Mouse (Mus musculus): ENCODE results near the gene Pou6f2. TPM values are rescaled to one million over a fixed set of nuclear protein-coding genes. Genes with fewer than 3 reads are reported as not detected.

Gene Pou6f2
- total RNA-seq, 2 experiments from 2014 or later: not detected

DNA sequence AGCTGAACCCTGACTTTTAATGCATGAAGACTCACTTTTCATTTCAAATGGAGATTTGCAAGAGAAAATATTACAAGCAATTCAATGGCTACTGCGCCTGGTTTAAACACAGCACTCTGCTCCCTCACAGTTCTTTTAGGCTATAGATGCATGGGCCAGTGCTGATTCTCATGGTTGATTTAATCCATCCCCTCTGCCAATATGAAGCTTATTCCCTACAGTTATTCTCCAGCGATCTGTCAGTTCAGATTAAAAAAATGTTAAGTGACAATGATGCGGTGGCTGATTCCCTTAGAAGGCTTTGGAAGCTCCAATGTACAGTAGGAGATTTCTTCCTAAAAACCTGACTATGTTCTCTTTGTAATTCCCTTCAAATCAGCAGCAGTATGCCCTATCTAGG lies 144.4 kb downstream of the Pou6f2 start:
- ATAC-seq (replicated peaks; ENCODE audit: poor library complexity, severe bottlenecking): no peak

DNA sequence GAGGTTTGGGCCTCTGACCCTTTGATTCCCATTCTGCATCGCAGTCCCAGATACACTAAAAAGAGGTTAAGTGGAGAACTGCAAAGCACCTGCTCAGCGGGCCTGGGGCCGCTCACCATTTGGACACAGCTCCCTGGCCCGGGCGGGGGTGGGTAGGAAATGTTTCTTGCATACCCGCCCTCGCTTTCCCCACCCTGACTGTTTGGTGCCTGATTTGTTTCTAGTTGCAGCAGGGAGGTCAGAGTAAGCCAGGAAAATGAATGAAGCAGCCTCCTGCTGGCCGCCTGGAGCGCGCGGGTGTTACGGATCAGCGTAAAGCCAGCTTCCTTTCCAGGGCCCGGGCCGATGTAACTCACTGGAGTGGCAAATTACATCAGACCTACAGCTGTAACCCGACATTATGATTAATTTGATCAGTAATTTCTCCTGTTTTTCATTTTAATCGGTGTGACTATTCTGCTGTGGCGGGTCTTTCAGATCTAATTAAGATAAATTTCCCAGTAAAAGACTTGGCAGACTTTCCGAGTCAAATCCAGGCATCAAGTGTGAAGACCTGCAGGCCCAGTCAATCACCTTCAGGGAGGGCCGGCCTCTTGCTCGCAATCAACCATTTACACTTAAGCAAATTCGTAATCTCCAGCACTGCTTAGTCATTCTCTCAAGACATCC lies 178.8 kb downstream of the Pou6f2 start:
- ATAC-seq (replicated peaks; ENCODE audit: poor library complexity, severe bottlenecking): no peak

DNA sequence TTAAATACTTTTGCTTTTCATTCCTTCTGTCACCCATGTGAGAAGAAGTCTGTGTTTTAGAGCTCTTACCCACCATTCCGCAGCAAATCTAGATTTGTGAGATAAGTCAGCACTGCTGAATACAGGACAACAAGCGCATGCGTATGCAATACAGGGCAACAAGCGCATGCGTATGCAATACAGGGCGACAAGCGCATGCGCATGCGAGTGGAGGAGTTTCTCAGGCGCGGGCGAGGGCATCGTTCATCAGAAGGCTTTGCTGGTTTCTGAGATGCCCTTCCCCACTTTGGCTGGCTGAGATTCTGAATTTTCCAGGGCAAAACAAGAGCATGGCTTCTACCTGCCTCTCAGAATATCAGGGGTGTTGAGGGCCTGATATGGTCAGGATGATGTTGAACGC lies 186.2 kb downstream of the Pou6f2 start:
- no peak for ATAC-seq (replicated peaks; ENCODE audit: poor library complexity, severe bottlenecking)

DNA sequence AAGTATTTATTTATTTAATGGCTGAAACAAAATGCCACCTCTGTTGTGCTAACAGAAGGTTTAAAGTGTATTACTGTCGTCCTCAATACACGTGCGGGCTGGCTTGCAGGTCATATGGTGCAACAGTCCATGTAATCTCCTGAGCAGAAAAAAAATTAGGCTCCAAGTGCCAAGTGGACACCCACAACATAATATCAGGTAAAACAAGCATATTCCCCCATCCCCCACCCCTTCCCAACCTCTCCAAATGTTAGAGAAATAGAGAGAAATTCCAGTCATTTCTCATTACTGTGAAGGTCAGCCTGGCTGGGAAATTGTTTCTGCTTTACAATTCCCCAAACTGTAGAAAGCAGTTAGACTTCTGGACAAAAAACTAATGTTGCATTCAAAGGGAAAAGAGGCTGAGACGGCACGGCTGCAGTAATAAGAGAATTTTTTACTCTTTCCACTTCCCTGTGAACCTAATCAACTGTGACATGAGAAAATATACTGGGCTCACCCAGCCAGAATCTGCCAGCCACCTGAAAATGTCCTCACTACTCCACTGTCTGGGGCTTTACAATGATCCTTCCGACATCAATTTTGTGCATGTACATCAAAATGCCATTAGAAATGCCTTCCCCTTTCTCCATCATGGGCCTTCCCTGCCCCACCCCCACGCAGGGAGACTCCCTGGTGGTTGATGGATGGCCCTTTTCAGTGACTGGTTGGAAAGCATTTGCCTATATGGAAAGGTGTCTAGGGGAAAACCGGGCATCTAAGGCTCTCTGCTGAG lies 192.8 kb downstream of the Pou6f2 start:
- ATAC-seq (replicated peaks; ENCODE audit: poor library complexity, severe bottlenecking): no peak

DNA sequence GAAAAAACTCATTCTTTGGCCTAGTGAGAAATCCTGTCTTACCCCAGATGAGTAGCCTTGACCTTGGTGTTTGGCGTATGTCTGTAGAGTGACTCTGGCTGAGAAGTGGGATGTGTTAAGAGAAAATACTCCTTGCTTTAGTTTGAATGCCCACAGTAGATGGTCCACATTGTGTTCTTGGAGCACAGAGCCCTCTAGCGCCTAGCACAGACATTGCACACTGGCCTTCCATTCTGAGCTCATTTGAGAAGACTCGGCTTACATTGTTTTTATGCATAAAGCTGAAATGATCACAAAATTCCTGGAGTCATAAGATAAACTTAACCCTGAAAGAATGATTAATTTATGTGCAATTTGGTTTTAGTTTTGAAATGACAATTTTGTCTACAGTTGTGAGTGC lies 223.5 kb downstream of the Pou6f2 start:
- ATAC-seq (replicated peaks; ENCODE audit: poor library complexity, severe bottlenecking): no peak

DNA sequence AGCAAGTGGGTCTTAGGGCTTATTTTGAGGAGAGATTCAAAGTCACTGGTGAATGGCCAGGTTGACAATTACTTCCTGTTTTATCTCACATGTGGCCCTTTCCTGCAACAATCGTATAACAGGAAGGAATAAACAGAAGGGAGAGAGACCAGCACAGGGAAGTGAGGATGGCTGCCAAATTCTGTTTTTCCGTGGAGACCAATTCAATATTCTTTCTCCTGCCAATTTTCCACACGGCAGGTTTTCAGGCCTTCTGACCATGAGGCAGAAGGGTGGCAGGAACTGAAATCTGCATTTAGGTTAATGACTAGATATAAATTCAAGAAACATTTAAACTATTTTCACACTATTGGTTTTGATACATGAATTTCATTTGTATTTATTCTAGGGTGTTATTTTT lies 224.5 kb downstream of the Pou6f2 start:
- no peak for ATAC-seq (replicated peaks; ENCODE audit: poor library complexity, severe bottlenecking)

DNA sequence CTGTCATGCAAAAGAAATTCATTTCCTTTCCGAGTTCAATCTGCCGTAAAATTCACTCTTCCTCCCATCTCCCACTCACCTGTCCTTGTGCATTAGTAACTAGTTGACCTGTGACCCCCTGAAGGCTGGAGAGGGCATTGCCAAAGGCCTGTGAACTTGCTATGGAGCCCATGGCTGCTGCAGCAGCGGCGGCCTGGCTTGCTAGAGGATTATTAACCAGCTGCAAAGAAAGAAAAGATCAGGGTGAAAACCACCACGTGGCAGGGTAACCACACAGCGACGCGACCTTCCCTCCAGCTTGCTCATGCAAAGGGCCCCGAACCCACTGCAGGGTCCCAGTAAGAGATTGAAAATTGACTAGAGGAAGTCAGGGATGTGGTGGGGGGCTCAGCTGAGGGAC lies 225.2 kb downstream of the Pou6f2 start:
- no peak for ATAC-seq (replicated peaks; ENCODE audit: poor library complexity, severe bottlenecking)

DNA sequence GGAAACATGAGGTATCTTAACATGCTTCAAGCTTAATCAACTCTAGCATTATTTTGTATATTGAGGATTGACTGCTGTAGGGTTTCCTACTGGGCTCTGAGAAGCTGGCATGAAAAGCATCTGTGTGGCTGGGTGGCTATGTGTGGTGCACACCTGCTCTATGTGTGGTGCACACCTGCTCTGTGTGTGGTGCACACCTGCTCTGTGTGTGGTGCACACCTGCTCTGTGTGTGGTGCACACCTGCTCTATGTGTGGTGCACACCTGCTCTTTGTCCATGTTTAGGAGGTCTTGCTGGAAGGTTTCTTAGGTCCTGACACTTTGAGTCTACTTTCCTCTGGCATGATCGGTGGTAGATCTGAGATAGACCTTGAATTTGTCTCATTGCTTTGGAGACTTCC lies 233.3 kb downstream of the Pou6f2 start:
- no peak for ATAC-seq (replicated peaks; ENCODE audit: poor library complexity, severe bottlenecking)

DNA sequence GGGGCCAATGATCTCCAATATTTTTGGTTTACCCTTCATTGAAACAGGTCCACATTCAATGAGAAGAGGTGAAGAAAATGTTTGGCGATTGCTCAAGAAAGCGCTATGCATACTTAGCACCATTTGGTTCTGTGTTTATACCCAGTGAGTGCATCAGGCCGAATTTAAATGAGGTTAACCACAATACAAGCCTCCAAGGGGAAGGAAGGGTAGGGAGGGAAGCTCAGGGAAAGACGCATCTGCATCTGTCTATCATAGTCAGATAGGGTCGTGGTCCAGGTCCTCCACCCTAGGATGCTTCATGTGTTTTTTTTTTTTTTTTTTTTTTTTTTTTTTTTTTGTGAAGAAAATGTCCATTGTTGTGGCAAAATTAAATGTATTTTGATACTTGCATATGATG lies 236.9 kb downstream of the Pou6f2 start:
- ATAC-seq (replicated peaks; ENCODE audit: poor library complexity, severe bottlenecking): no peak

DNA sequence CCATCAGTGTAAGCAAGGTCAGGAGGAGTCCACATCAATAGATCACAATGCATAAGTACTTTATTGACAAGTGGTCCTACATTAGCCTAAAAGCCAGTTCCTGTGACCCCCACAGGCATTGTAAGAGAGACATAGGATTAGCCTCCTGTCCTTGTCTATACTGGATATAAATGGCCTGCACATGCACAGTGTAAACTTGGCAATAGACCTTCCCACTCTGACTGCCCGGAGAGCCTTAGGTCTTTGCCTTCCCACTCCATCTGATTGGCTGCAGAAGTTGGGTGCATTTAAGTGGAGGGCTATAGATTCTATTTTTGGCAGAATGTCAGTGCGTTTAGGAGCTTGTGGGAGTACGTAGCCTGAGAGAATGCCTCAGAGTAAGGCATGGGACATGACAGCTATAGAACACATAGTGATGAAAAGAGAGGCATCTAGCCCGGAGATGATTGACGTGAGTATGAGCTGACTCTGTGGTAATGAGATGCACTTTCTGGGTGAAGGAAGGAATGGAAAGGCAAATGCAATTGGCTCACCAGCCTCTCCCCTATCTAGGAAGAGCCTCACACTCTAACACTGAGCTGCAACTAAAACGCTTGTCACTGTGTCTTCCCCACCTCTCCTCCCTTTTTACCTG lies 243.4 kb downstream of the Pou6f2 start:
- no peak for ATAC-seq (replicated peaks; ENCODE audit: poor library complexity, severe bottlenecking)

DNA sequence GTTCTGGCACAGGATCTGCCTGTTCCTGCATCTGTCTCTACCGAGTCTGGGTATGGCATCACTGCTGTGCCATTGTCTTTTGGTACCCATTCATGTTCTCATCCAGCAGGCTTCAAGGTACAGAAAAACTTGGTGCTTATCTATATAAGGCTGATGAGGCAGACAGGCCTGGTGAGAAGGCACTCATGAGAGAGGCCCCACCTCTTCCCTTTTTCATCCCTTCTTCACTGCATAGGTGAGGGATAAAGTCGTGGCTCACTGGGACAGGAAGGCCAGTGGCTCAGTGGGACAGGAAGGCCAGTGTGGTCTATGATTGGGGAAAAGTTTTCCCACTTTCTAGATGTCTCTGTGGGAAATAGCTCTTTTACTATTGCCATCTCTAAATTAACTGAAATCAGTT lies 263.8 kb downstream of the Pou6f2 start:
- ATAC-seq (replicated peaks; ENCODE audit: poor library complexity, severe bottlenecking): no peak

DNA sequence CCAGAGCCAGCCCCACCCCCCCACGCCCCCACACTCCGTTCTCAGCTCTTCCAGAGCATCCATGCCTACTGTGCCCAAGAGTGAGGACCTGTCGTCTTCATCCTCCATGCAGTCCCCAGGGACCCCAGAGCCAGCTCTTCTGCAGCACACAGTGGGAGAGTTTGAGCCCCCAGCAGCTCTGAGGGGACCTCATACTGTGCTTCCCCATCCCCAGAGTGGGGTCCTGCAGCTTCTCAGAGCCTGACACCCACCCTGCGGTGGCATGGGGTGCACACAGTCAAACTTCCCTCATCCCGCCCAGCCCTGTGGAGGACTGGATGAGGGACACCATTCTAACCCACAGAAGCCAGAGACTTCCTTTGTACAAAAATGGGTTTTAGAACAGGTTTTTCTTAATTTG lies 264.3 kb downstream of the Pou6f2 start:
- no peak for ATAC-seq (replicated peaks; ENCODE audit: poor library complexity, severe bottlenecking)

DNA sequence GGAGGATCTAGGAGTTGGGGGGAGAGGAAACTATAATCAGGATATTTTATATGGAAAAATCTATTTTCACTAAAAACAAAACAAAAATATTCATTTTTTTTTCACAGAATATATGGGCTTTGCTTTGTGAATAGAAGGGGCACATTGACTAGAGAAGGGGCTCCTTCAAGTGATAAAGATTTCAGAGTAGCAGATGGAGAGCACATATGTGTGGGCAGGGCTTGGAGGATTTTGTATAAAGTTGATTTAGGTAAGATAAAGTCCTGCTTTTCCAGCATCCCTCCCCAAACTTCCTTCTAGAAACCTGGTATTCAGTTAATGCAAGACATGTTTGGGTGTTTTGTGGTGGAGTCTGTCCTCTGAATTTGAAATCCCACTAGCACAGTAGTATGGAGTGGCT lies 266.2 kb downstream of the Pou6f2 start:
- no peak for ATAC-seq (replicated peaks; ENCODE audit: poor library complexity, severe bottlenecking)

DNA sequence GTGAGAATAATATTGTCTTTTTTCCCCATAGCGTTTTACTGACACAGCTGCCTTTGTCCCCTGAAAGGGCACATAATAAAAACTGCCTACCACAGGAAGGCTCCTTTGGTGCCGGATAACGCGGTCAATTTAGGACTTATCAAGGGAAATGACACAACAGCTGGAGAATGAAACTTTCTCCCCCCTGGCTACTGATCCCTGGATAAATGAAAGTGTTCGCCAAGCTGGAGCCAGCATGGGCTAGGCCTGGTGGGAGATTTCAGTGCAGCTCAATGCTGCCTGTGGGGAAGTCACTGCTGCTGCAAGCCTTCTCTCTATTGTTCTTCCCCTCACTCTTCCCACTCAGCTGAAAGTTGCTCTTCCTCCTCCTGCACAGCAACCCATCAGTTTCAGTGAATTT lies 267.8 kb downstream of the Pou6f2 start:
- ATAC-seq (replicated peaks; ENCODE audit: poor library complexity, severe bottlenecking): no peak

DNA sequence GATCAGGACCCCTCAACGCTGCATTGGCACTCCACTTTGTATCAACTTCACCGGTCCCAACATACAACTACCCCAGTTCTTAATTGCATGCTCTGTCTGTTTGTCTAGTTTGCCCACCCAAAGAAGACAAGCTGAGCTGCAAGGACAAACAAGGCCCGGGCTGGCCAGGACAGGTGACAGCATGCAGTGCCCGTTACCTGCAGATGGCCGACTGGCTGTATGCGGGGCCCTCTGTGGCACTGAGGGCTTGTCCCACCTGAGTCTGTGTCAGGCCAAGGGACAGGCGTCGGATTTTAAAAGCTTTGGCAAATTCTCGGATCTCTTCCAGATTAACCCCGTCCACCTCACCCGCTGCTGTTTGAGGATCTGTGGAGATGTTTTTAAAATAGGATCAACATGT lies 268.7 kb downstream of the Pou6f2 start:
- no peak for ATAC-seq (replicated peaks; ENCODE audit: poor library complexity, severe bottlenecking)

DNA sequence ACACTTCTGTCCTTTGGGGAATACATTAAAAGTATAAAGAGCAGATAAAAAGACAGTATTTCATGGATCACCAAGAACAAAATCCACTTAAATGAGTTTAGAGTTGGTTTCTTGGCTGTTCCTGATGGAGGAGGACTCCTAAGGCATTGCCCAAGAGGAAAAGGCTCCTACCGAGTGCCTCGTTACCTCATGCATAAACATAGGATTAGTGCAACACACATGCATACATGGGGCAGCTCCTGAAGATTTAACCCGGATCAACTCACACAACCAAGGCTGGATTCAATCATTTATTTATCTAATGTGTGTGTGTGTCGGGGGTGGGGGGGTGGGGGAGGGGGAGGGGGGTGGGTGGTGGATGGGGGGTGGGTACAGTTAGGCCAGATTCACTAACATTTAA lies 269.4 kb downstream of the Pou6f2 start:
- ATAC-seq (replicated peaks; ENCODE audit: poor library complexity, severe bottlenecking): no peak

DNA sequence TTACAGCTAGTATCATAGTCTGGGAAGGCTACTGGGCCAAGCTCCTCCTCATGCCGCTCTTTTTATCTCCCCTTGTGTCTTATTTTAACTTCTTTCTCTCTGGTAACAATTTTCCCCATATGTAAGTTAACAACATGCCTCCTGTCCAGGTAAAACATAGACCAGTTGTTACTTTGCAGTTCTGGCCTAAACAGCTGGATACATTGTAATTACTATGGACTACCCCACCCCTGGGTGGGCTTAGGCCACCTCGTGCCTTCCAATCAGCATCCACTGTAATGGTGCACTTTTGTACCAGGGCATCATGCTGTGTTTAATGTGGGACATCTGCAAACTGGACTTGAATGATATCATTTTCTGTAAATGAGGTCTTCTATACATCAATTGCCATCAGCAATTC lies 271.4 kb downstream of the Pou6f2 start:
- ATAC-seq (replicated peaks; ENCODE audit: poor library complexity, severe bottlenecking): no peak

DNA sequence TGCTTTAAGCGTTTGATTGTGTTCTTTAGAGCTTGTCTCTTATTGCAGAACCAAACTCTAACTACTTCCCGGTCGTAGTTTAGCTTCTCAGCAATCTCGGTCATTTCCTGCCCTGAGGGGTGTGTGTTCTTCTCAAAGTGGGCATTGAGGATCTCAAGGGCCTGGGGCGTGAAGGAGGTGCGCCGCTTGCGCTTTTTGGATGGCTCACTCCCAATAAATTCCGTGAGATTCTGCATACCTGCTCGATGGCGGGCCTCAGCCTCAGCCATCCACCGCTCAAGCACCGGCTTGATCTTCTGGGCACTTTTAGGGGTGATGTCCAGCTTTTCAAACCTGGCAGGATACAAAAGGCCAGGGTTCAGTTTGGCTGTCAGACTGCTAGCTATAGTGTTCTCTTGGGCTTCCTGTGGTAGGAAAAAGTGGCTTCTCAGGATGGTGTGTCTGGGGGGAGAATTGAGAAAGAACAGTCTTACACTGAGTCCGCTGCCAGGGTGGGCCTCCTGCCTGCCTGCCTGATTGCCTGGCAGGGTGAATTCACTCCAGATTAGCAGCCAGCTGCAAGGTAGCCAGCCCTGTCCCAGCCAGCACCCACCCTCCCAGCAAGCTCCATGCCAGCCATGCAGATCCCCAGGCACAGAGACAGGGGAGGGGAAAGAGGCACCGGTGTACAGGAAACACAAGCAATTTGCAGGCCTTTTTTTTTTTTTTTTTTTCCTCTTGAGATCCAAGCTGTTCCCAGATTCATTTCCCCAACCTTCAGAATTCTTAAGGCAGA lies 272.1 kb downstream of the Pou6f2 start:
- ATAC-seq (replicated peaks; ENCODE audit: poor library complexity, severe bottlenecking): no peak

DNA sequence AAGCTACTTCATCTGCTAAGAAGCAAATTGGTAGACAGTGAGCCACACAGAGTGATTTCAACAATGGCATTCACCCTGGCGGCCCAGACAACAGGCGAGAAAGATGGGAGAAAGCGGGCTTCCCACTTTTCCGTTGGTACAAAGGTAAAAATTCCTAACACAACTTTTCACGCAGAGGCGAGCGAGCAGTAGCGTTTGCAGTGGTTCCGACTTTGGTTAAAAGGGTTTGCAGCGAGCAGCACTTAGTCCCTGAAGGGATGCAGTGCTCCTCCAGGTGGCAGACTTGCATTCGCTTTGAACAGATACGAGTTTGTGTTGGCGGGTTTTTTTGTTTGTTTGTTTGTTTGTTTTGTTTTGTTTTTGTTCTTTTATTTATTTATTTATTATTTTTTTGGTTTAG lies 273.1 kb downstream of the Pou6f2 start:
- no peak for ATAC-seq (replicated peaks; ENCODE audit: poor library complexity, severe bottlenecking)

DNA sequence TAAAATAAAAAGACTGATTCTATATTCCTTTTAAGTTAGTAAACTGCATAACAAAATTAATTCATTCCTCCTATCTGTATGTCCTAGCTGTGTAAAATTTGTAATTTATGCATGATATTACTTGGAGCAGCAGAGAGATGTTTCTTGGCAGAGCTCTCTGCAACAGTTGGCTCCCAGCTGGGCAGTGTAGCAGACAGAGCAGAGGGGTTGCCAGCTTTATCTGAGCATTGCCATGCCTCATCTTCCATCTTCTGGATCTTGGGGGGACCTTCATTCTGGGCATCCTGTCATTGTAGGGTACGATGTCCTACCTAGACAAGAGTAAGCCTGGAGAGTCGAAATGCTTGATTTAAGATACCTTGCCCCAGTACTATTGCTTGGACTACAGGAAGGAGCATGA lies 277.1 kb downstream of the Pou6f2 start:
- ATAC-seq (replicated peaks; ENCODE audit: poor library complexity, severe bottlenecking): no peak

All from granulocyte monocyte progenitor cell, adult 5-6 weeks (primary cell).